Mouse (Mus musculus): ENCODE data around the gene Uap1. TPM values are rescaled to one million over a fixed set of nuclear protein-coding genes. Genes with fewer than 3 reads are reported as not detected.
"Not testable (repeated sequence)": the region's sequence is repeated elsewhere in the genome, so short reads cannot be mapped to it uniquely, and the experiment has no call there.

Uap1 gene
- polyA plus RNA-seq, 1 experiment from 2014 or later: 67.0 TPM

- Histone ChIP-seq H3K4me3 (ENCODE audit: low read depth, low read length) (no peak overlapping the region), H3K27me3 (ENCODE audit: control insufficient read depth, insufficient read depth, low read length) (no peaks in the 10 kb centered on the region), H3K36me3 (ENCODE audit: control insufficient read depth, insufficient read depth, low read length) (no peaks in the 10 kb centered on the region), H3K9me3 (ENCODE audit: control insufficient read depth, low read length) (no peaks in the 10 kb centered on the region), H3K4me2 (ENCODE audit: low read depth, severe bottlenecking) (no peak overlapping the region), H3K9ac (ENCODE audit: low read length) (no peak overlapping the region), H3K27ac (replicated peaks; ENCODE audit: low read depth, low read length) (no peak overlapping the region), H3K4me1 (ENCODE audit: control insufficient read depth, insufficient read depth, low read length) (peaks cover 10% of the 10 kb centered on the region; the same call in 1 of the 2 replicates)
- DNase-seq (ENCODE audit: low spot score) (no peak), ATAC-seq (ENCODE audit: insufficient number of reproducible peaks, low FRiP score, low TSS enrichment, low read depth) (no peak)
- 92% methylated on average over 6 of the region's 6 CpGs for WGBS
Observed at GRCm38 (mm10) chr1:170113616-170114015, 61.1 kb downstream of the Uap1 start.

- H3K27ac ChIP-seq (replicated peaks; ENCODE audit: low read depth, low read length): no peak overlapping the region
- H3K9me3 ChIP-seq (ENCODE audit: control insufficient read depth, low read length): no peaks in the 10 kb centered on the region
- H3K4me1 ChIP-seq (ENCODE audit: control insufficient read depth, insufficient read depth, low read length): peaks cover 16% of the 10 kb centered on the region; the same call in 1 of the 2 replicates
- ATAC-seq (ENCODE audit: insufficient number of reproducible peaks, low FRiP score, low TSS enrichment, low read depth): no peak
- DNase-seq (ENCODE audit: low spot score): no peak
- WGBS: 90% methylated on average over 10 of the region's 10 CpGs
- no peaks in the 10 kb centered on the region for H3K36me3 ChIP-seq (ENCODE audit: control insufficient read depth, insufficient read depth, low read length)
- no peaks in the 10 kb centered on the region for H3K27me3 ChIP-seq (ENCODE audit: control insufficient read depth, insufficient read depth, low read length)
- H3K4me2 ChIP-seq (ENCODE audit: low read depth, severe bottlenecking): no peak overlapping the region
- H3K9ac ChIP-seq (ENCODE audit: low read length): no peak overlapping the region
- no peak overlapping the region for H3K4me3 ChIP-seq (ENCODE audit: low read depth, low read length)
Observed at GRCm38 (mm10) chr1:170112261-170112660, 62.5 kb downstream of the Uap1 start.

DNA sequence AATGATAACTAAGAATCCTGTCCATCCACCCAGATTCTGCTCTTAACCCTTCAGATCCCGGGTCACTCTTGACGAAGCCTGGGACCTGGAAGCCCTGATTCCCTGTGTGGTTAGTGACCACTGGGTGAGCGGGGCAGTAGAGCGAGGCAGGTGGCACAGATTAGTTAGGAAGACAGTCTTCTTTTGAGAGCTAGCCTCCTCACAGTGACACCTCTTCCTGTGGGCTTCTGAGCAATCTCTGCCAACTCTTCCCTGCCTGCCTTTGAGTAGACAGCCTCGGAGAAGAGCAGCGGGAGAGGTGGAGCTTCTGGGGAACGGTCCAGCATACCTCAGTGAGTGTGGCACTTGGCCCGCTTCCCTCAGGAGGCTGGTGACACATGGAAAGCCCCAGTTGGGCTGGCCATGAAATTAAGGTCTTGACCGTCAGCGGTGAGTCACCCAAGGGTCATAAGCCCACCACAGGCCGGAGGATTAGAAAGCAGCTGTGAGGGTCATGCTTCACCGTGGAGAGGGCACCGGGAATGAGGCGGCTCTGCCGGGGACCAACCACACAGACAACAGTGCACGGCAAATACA lies 63.0 kb downstream of the Uap1 start:
- H3K4me2 ChIP-seq (ENCODE audit: low read depth, severe bottlenecking): no peak overlapping the region
- 82% methylated on average over 16 of the region's 16 CpGs for WGBS
- no peak overlapping the region for H3K9ac ChIP-seq (ENCODE audit: low read length)
- peak overlapping the region; percentile 93; the same call in 1 of the 2 replicates for H3K27ac ChIP-seq (replicated peaks; ENCODE audit: low read depth, low read length)
- DNase-seq (ENCODE audit: low spot score) (no peak), ATAC-seq (ENCODE audit: insufficient number of reproducible peaks, low FRiP score, low TSS enrichment, low read depth) (no peak)
- H3K4me1 ChIP-seq (ENCODE audit: control insufficient read depth, insufficient read depth, low read length): peaks cover 16% of the 10 kb centered on the region; the same call in 1 of the 2 replicates
- no peaks in the 10 kb centered on the region for H3K9me3 ChIP-seq (ENCODE audit: control insufficient read depth, low read length)
- H3K27me3 ChIP-seq (ENCODE audit: control insufficient read depth, insufficient read depth, low read length): no peaks in the 10 kb centered on the region
- no peak overlapping the region for H3K4me3 ChIP-seq (ENCODE audit: low read depth, low read length)
- no peaks in the 10 kb centered on the region for H3K36me3 ChIP-seq (ENCODE audit: control insufficient read depth, insufficient read depth, low read length)

GRCm38 (mm10) chr1:170110516-170111332 lies 64.0 kb downstream of the Uap1 start, which contains the start of gene Ddr2:
TSS of gene Ddr2 (minus strand) at chr1:170110762.
- H3K9ac ChIP-seq (ENCODE audit: low read length): peak within 1 kb of the TSS; percentile 78
- DNase-seq (ENCODE audit: low spot score) (peak; percentile 82), ATAC-seq (ENCODE audit: insufficient number of reproducible peaks, low FRiP score, low TSS enrichment, low read depth) (peak; percentile 85)
- H3K4me2 ChIP-seq (ENCODE audit: low read depth, severe bottlenecking): peak within 1 kb of the TSS; percentile 76
- H3K27me3 ChIP-seq (ENCODE audit: control insufficient read depth, insufficient read depth, low read length): no peaks in the 10 kb centered on the region
- 20% methylated on average over 17 of the region's 17 CpGs for WGBS
- H3K4me3 ChIP-seq (ENCODE audit: low read depth, low read length): peak within 1 kb of the TSS; percentile 59
- no peaks in the 10 kb centered on the region for H3K9me3 ChIP-seq (ENCODE audit: control insufficient read depth, low read length)
- peaks cover 16% of the 10 kb centered on the region; the same call in 1 of the 2 replicates for H3K4me1 ChIP-seq (ENCODE audit: control insufficient read depth, insufficient read depth, low read length)
- no peaks in the 10 kb centered on the region for H3K36me3 ChIP-seq (ENCODE audit: control insufficient read depth, insufficient read depth, low read length)
- peak within 1 kb of the TSS; percentile 93 for H3K27ac ChIP-seq (replicated peaks; ENCODE audit: low read depth, low read length)

- no peaks in the 10 kb centered on the region for H3K27me3 ChIP-seq (ENCODE audit: control insufficient read depth, insufficient read depth, low read length)
- peak overlapping the region; percentile 78 for H3K9ac ChIP-seq (ENCODE audit: low read length)
- peak overlapping the region; percentile 59 for H3K4me3 ChIP-seq (ENCODE audit: low read depth, low read length)
- 39% methylated on average over 19 of the region's 19 CpGs for WGBS
- H3K27ac ChIP-seq (replicated peaks; ENCODE audit: low read depth, low read length): peak overlapping the region; percentile 93
- H3K9me3 ChIP-seq (ENCODE audit: control insufficient read depth, low read length): no peaks in the 10 kb centered on the region
- H3K4me1 ChIP-seq (ENCODE audit: control insufficient read depth, insufficient read depth, low read length): peaks cover 16% of the 10 kb centered on the region; the same call in 1 of the 2 replicates
- no peaks in the 10 kb centered on the region for H3K36me3 ChIP-seq (ENCODE audit: control insufficient read depth, insufficient read depth, low read length)
- ATAC-seq (ENCODE audit: insufficient number of reproducible peaks, low FRiP score, low TSS enrichment, low read depth) (peak; percentile 58), DNase-seq (ENCODE audit: low spot score) (peak; percentile 67)
- peak overlapping the region; percentile 76 for H3K4me2 ChIP-seq (ENCODE audit: low read depth, severe bottlenecking)
Observed at GRCm38 (mm10) chr1:170109776-170110515, 64.8 kb downstream of the Uap1 start.

- not testable (repeated sequence) for H3K27me3 ChIP-seq (ENCODE audit: control insufficient read depth, insufficient read depth, low read length); ATAC-seq (ENCODE audit: insufficient number of reproducible peaks, low FRiP score, low TSS enrichment, low read depth); H3K27ac ChIP-seq (replicated peaks; ENCODE audit: low read depth, low read length); H3K4me1 ChIP-seq (ENCODE audit: control insufficient read depth, insufficient read depth, low read length); H3K4me3 ChIP-seq (ENCODE audit: low read depth, low read length); H3K36me3 ChIP-seq (ENCODE audit: control insufficient read depth, insufficient read depth, low read length); DNase-seq (ENCODE audit: low spot score); H3K4me2 ChIP-seq (ENCODE audit: low read depth, severe bottlenecking); H3K9ac ChIP-seq (ENCODE audit: low read length); H3K9me3 ChIP-seq (ENCODE audit: control insufficient read depth, low read length)
- WGBS: 85% methylated on average over 6 of the region's 6 CpGs
Observed at GRCm38 (mm10) chr1:170102814-170103213, 71.9 kb downstream of the Uap1 start.

Other genes with a start within 250 kb of the Uap1 start
- gene Ccdc190, start 246.3 kb downstream of the Uap1 start, polyA plus RNA-seq (2014; fragmentation: Nextera tagmentation; extraction: Ambion mirVana): not detected in 2 replicates
- 14.3 TPM in 2 replicates for gene Hsd17b7, start 205.7 kb downstream of the Uap1 start, polyA plus RNA-seq (2014; fragmentation: Nextera tagmentation; extraction: Ambion mirVana)
- 104 and 108 TPM in 2 replicates for gene Ddr2, start 64.2 kb downstream of the Uap1 start, polyA plus RNA-seq (2014; fragmentation: Nextera tagmentation; extraction: Ambion mirVana)
- 9.2 and 11.6 TPM in 2 replicates for gene Uhmk1, start 40.4 kb upstream of the Uap1 start, polyA plus RNA-seq (2014; fragmentation: Nextera tagmentation; extraction: Ambion mirVana)
- gene Sh2d1b2, start 57.8 kb upstream of the Uap1 start, polyA plus RNA-seq (2014; fragmentation: Nextera tagmentation; extraction: Ambion mirVana): not detected in 2 replicates
- not detected in 2 replicates for gene Sh2d1b1, start 102.4 kb upstream of the Uap1 start, polyA plus RNA-seq (2014; fragmentation: Nextera tagmentation; extraction: Ambion mirVana)
- 2.0 and 2.3 TPM in 2 replicates for gene Gm7694, start 131.4 kb upstream of the Uap1 start, polyA plus RNA-seq (2014; fragmentation: Nextera tagmentation; extraction: Ambion mirVana)
- gene Spata46, start 133.8 kb upstream of the Uap1 start, polyA plus RNA-seq (2014; fragmentation: Nextera tagmentation; extraction: Ambion mirVana): 1.0 and 1.2 TPM in 2 replicates